Mouse (Mus musculus): ENCODE results near the gene Fggy.

GRCm38 (mm10) chr4:95533946-95534345 lies 23.4 kb upstream of the Fggy start:
- TF ChIP-seq GATA1 (IDR thresholded peaks at IDR 0.05; ENCODE audit: low read length): no peak
- TF ChIP-seq TAL1 (IDR thresholded peaks at IDR 0.05; ENCODE audit: low read length): no peak

Data from erythroblast, embryonic 14.5 days (primary cell).